ENCODE assay signal across 8 mouse cellular contexts in genomic region chr11:103362521-103363181, GRCm38 (mm10). TPM values are rescaled to one million over a fixed set of nuclear protein-coding genes. Genes with fewer than 3 reads are reported as not detected.
A peak's percentile ranks its signal among the peaks of the same experiment; 100 is the strongest.
DNase-seq lines count a peak whose midpoint lies in the region; ATAC-seq and TF ChIP-seq lines count a peak whose summit lies in the region.

No protein-coding gene starts in this region.

- H3K27me3 ChIP-seq in forebrain, embryonic 10.5 days (ENCODE audit: poor library complexity, severe bottlenecking), result peaks cover 87% of the 10 kb centered on the region
- H3K27me3 ChIP-seq in midbrain, postnatal 0 days (ENCODE audit: insufficient read depth, low read length), result peaks cover 41% of the 10 kb centered on the region

- H3K9ac ChIP-seq in midbrain, postnatal 0 days (replicated peaks; ENCODE audit: low read length, poor library complexity, severe bottlenecking), result peak overlapping the region; percentile 42

- WGBS in forebrain, embryonic 10.5 days, result under 1% methylated on average over 33 of the region's 33 CpGs
- WGBS in midbrain, postnatal 0 days, result 2% methylated on average over 30 of the region's 33 CpGs

- peak; percentile 22 for DNase-seq in cerebellum, adult 11 months
- peak; percentile 39 for DNase-seq in CD4-positive, CD25-positive, alpha-beta regulatory T cell, adult 2 months (ENCODE audit: low read depth, low spot score)
- peak; percentile 49 for DNase-seq in forebrain, embryonic 10.5 days (ENCODE audit: extremely low spot score, low spot score)
- DNase-seq in kidney, postnatal 14 days, result peak; percentile 47
- no peak for DNase-seq in midbrain, postnatal 0 days (ENCODE audit: low spot score)
- DNase-seq in right cerebral cortex, postnatal 10 days (ENCODE audit: low spot score in 2 of 2), result no peak
- no peak for DNase-seq in thymus, postnatal 10 days (ENCODE audit: low spot score in 2 of 2)

- H3K4me3 ChIP-seq in forebrain, embryonic 10.5 days, result peak overlapping the region; percentile 55
- peak overlapping the region; percentile 37 for H3K4me3 ChIP-seq in midbrain, postnatal 0 days (ENCODE audit: low read depth, low read length)

- TF ChIP-seq CTCF in midbrain, postnatal 0 days (IDR thresholded peaks at IDR 0.05), result no peak

- no peaks in the 10 kb centered on the region for H3K9me3 ChIP-seq in forebrain, embryonic 10.5 days
- H3K9me3 ChIP-seq in midbrain, postnatal 0 days (ENCODE audit: low read length), result no peaks in the 10 kb centered on the region

- H3K27ac ChIP-seq in forebrain, embryonic 10.5 days, result peak overlapping the region; percentile 76
- H3K27ac ChIP-seq in midbrain, postnatal 0 days (ENCODE audit: low read depth, low read length), result no peak overlapping the region

- H3K4me2 ChIP-seq in midbrain, postnatal 0 days (ENCODE audit: low read depth, low read length, poor library complexity, severe bottlenecking), result peak overlapping the region; percentile 66

- peaks cover 20% of the 10 kb centered on the region for H3K36me3 ChIP-seq in forebrain, embryonic 10.5 days (replicated peaks)
- peaks cover 15% of the 10 kb centered on the region for H3K36me3 ChIP-seq in midbrain, postnatal 0 days (ENCODE audit: insufficient read depth, low read length)

- ATAC-seq in cerebellum, adult (ENCODE audit: insufficient number of reproducible peaks, low FRiP score, low TSS enrichment), result no peak
- no peak for ATAC-seq in midbrain, postnatal 0 days (ENCODE audit: low FRiP score)

- H3K4me1 ChIP-seq in forebrain, embryonic 10.5 days, result peaks cover 62% of the 10 kb centered on the region
- peaks cover 9% of the 10 kb centered on the region; the same call in 1 of the 2 replicates for H3K4me1 ChIP-seq in midbrain, postnatal 0 days (ENCODE audit: insufficient read depth, low read length)

RNA-seq across cellular contexts. Expression of gene Arhgap27, which starts 0.8 kb away (rescaled TPM):
- 3.7 and 3.8 TPM in 2 replicates for polyA plus RNA-seq in forebrain, embryonic 10.5 days (2016; fragmentation: Nextera tagmentation; extraction: Ambion mirVana)
- total RNA-seq in midbrain, postnatal 0 days (2014; rRNA removed), result 7.6 and 7.9 TPM in 2 replicates
- polyA plus RNA-seq in midbrain, postnatal 0 days (2015; fragmentation: Nextera tagmentation; extraction: Ambion mirVana), result 4.9 and 6.2 TPM in 2 replicates

RNA-seq across cellular contexts. Expression of gene Plekhm1, which starts 49.8 kb away (rescaled TPM):
- polyA plus RNA-seq in forebrain, embryonic 10.5 days (2016; fragmentation: Nextera tagmentation; extraction: Ambion mirVana), result 8.4 TPM in 2 replicates
- total RNA-seq in midbrain, postnatal 0 days (2014; rRNA removed), result 7.8 and 9.2 TPM in 2 replicates
- 5.8 and 6.0 TPM in 2 replicates for polyA plus RNA-seq in midbrain, postnatal 0 days (2015; fragmentation: Nextera tagmentation; extraction: Ambion mirVana)

Comparison
In these comparisons a context has a peak if more than half of its experiments do, and no peak if none do; other contexts are left out.
1. DNase-seq: peak in cerebellum, adult 11 months (single experiment), CD4-positive, CD25-positive, alpha-beta regulatory T cell, adult 2 months (single experiment), forebrain, embryonic 10.5 days (single experiment) and kidney, postnatal 14 days (single experiment); none in midbrain, postnatal 0 days (single experiment), right cerebral cortex, postnatal 10 days (0 of 2) and thymus, postnatal 10 days (0 of 2).